Mouse (Mus musculus) T-helper 1 cell (primary cell): Measurements from ENCODE around the gene Zc3h10.
"Not testable (repeated sequence)": the region's sequence is repeated elsewhere in the genome, so short reads cannot be mapped to it uniquely, and the experiment has no call there.

Experiments used
- in situ Hi-C: fragments of 300-600 bp; cut with MboI, MseI; formaldehyde crosslinking; loops from one replicate; pipeline ENCODE4 v1.15.1; 2025; ENCODE audit warnings: high pct_unique_total_duplicates

Gene Zc3h10

GRCm38 (mm10) chr10:128495903-128496302 lies 51.7 kb downstream of the Zc3h10 start:
- in situ Hi-C loops, result no loop called here

- in situ Hi-C loops, result no loop called here
Observed at GRCm38 (mm10) chr10:128495270-128495669, 52.3 kb downstream of the Zc3h10 start.

- in situ Hi-C loops, result no loop called here
Observed at GRCm38 (mm10) chr10:128494667-128495245, 52.8 kb downstream of the Zc3h10 start.

DNA sequence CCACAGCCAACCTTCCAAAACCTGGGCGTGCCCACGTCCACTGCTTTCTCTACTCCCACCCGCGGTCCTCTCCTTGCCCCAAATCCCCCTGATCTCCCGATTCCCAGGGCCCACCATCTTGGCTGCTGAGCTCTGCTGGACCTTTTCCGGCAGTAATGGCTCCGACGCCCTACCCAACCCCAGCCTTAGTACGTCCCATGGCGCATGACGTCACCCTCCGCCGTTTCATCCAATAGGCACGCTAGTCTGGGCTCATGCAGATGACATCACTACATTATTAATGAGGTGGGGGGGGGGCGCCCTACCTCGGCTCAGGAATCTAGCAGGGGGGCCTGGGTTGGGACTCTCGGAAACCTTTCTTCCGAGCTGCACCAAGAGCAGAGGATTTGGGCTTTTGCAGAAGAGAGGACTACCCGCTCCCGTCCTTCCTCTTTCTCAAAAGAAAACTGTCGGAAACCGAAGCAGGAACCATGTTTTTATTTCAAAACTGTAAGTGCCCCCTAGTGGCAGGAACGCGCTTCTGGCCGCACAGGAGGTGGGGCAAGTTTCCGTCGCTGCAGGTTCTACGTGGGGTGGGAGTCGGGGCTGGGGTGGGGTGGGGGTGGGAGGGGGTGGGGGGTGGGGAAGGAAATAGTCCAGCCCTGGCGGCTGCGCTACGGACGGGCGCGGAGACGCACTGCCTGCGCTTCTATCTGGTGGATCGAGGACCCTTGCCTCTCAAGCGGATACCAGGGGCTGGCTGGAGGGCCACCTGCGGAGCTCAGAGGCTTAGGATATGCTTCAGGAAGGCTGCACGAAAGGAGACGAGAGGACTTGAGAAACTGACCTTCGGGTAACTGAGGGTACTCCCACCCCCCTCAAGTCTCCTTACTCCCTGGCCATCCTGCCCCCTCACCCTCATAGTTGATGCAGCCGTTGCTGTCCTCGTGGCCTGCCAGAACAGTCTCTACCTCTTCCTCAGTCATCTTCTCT lies 53.6 kb downstream of the Zc3h10 start, which contains the start of gene Myl6:
TSS of gene Myl6 (minus strand) at position 451 of the 972 bp plus-strand sequence.
- in situ Hi-C loops, result no loop called here

DNA sequence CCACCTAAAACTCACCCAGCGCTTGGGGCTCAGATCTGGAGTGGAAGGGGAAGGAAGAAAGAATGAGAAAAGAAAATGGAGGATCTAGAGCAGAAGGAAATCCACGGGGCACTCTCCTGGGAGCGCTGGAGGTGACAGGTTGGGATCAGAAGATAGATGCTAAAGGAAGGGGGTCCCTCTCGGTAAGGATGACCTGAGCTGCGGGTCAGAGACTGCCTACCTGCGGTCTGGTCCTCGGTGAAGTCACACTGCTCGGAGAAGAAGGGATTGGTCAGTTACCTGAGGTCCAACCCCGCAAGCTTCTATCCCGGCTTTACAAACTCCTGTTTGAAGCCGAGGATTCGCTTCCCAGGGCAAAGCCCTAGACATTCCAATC lies 54.3 kb downstream of the Zc3h10 start:
- in situ Hi-C loops, result no loop called here

GRCm38 (mm10) chr10:128492633-128493311 lies 54.8 kb downstream of the Zc3h10 start:
- in situ Hi-C loops, result no loop called here

DNA sequence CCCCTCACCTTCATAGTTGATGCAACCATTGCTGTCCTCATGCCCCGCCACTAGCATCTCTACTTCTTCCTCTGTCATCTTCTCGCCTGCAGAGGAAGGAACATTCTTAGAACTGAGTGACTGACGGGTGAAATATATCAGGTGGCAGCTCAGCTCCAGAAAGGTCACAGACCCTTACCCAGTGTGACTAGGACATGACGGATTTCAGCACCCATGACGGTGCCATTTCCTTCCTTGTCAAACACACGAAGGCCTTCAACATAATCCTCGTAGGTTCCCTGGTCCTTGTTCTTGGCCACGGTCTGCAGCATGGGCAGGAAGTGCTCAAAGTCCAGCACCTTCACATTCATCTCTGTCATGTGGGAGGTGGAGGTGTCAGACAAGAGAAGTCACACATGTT lies 55.5 kb downstream of the Zc3h10 start:
- in situ Hi-C loops, result not testable (repeated sequence)
